Mouse (Mus musculus): ENCODE measurements at regions not wholly inside any gene's neighbourhood (a gene's known extent, or its start where the extent isn't known, plus 50 kb on each side); places are given as distances from the start of the nearest gene placed in this dataset.

GRCm38 (mm10) chr15:36348348-36348747 lies 659.2 kb downstream of the Zfp706 start:
- Histone ChIP-seq H3K9ac (ENCODE audit: low read depth, low read length) (no peak overlapping the region), H3K4me3 (ENCODE audit: insufficient read depth, low read depth, low read length) (no peak overlapping the region), H3K4me1 (ENCODE audit: control insufficient read depth, insufficient read depth, low read length) (no peaks in the 10 kb centered on the region), H3K27me3 (ENCODE audit: control insufficient read depth, insufficient read depth, low read length) (no peaks in the 10 kb centered on the region), H3K36me3 (ENCODE audit: control insufficient read depth, insufficient read depth, low read length) (no peaks in the 10 kb centered on the region), H3K27ac (replicated peaks; ENCODE audit: insufficient read depth, low read depth, low read length) (no peak overlapping the region), H3K79me2 (ENCODE audit: control insufficient read depth, insufficient read depth, low read length) (no peaks in the 10 kb centered on the region)
- 69% methylated on average over 5 of the region's 5 CpGs for WGBS
- DNase-seq (ENCODE audit: extremely low read depth, low read depth, low spot score) = no peak
- TF ChIP-seq POLR2A (IDR thresholded peaks at IDR 0.05; ENCODE audit: extremely low read depth, insufficient read depth, low read length) (no peak), CTCF (IDR thresholded peaks at IDR 0.05; ENCODE audit: low read depth, low read length) (no peak)

GRCm38 (mm10) chr15:36347333-36347845 lies 660.2 kb downstream of the Zfp706 start:
- Histone ChIP-seq H3K9ac (ENCODE audit: low read depth, low read length) (no peak overlapping the region), H3K36me3 (ENCODE audit: control insufficient read depth, insufficient read depth, low read length) (no peaks in the 10 kb centered on the region), H3K27ac (replicated peaks; ENCODE audit: insufficient read depth, low read depth, low read length) (no peak overlapping the region), H3K27me3 (ENCODE audit: control insufficient read depth, insufficient read depth, low read length) (no peaks in the 10 kb centered on the region), H3K4me1 (ENCODE audit: control insufficient read depth, insufficient read depth, low read length) (no peaks in the 10 kb centered on the region), H3K4me3 (ENCODE audit: insufficient read depth, low read depth, low read length) (no peak overlapping the region), H3K79me2 (ENCODE audit: control insufficient read depth, insufficient read depth, low read length) (no peaks in the 10 kb centered on the region)
- no peak for DNase-seq (ENCODE audit: extremely low read depth, low read depth, low spot score)
- no peak for TF ChIP-seq POLR2A (IDR thresholded peaks at IDR 0.05; ENCODE audit: extremely low read depth, insufficient read depth, low read length)
- TF ChIP-seq CTCF (IDR thresholded peaks at IDR 0.05; ENCODE audit: low read depth, low read length) = no peak
- 66% methylated on average over 4 of the region's 4 CpGs for WGBS

GRCm38 (mm10) chr15:36346126-36346525 lies 661.4 kb downstream of the Zfp706 start:
- Histone ChIP-seq H3K27me3 (ENCODE audit: control insufficient read depth, insufficient read depth, low read length) (no peaks in the 10 kb centered on the region), H3K4me1 (ENCODE audit: control insufficient read depth, insufficient read depth, low read length) (no peaks in the 10 kb centered on the region), H3K4me3 (ENCODE audit: insufficient read depth, low read depth, low read length) (no peak overlapping the region), H3K27ac (replicated peaks; ENCODE audit: insufficient read depth, low read depth, low read length) (no peak overlapping the region), H3K36me3 (ENCODE audit: control insufficient read depth, insufficient read depth, low read length) (no peaks in the 10 kb centered on the region), H3K79me2 (ENCODE audit: control insufficient read depth, insufficient read depth, low read length) (no peaks in the 10 kb centered on the region), H3K9ac (ENCODE audit: low read depth, low read length) (no peak overlapping the region)
- no peak for TF ChIP-seq POLR2A (IDR thresholded peaks at IDR 0.05; ENCODE audit: extremely low read depth, insufficient read depth, low read length)
- no peak for TF ChIP-seq CTCF (IDR thresholded peaks at IDR 0.05; ENCODE audit: low read depth, low read length)
- 65% methylated on average over 5 of the region's 5 CpGs for WGBS
- no peak for DNase-seq (ENCODE audit: extremely low read depth, low read depth, low spot score)

- H3K4me3 ChIP-seq (ENCODE audit: insufficient read depth, low read depth, low read length) = no peak overlapping the region
- DNase-seq (ENCODE audit: extremely low read depth, low read depth, low spot score) = no peak
- H3K36me3 ChIP-seq (ENCODE audit: control insufficient read depth, insufficient read depth, low read length) = no peaks in the 10 kb centered on the region
- no peak overlapping the region for H3K27ac ChIP-seq (replicated peaks; ENCODE audit: insufficient read depth, low read depth, low read length)
- TF ChIP-seq POLR2A (IDR thresholded peaks at IDR 0.05; ENCODE audit: extremely low read depth, insufficient read depth, low read length) (no peak), CTCF (IDR thresholded peaks at IDR 0.05; ENCODE audit: low read depth, low read length) (no peak)
- H3K9ac ChIP-seq (ENCODE audit: low read depth, low read length) = no peak overlapping the region
- no peaks in the 10 kb centered on the region for H3K4me1 ChIP-seq (ENCODE audit: control insufficient read depth, insufficient read depth, low read length)
- no peaks in the 10 kb centered on the region for H3K79me2 ChIP-seq (ENCODE audit: control insufficient read depth, insufficient read depth, low read length)
- WGBS = 88% methylated on average over 4 of the region's 4 CpGs
- no peaks in the 10 kb centered on the region for H3K27me3 ChIP-seq (ENCODE audit: control insufficient read depth, insufficient read depth, low read length)
These were observed 662.2 kb downstream of the Zfp706 start for GRCm38 (mm10) chr15:36345413-36345812.

- no peak overlapping the region for H3K27ac ChIP-seq (replicated peaks; ENCODE audit: insufficient read depth, low read depth, low read length)
- no peaks in the 10 kb centered on the region for H3K36me3 ChIP-seq (ENCODE audit: control insufficient read depth, insufficient read depth, low read length)
- no peaks in the 10 kb centered on the region for H3K79me2 ChIP-seq (ENCODE audit: control insufficient read depth, insufficient read depth, low read length)
- H3K4me3 ChIP-seq (ENCODE audit: insufficient read depth, low read depth, low read length) = no peak overlapping the region
- H3K9ac ChIP-seq (ENCODE audit: low read depth, low read length) = no peak overlapping the region
- DNase-seq (ENCODE audit: extremely low read depth, low read depth, low spot score) = no peak
- TF ChIP-seq CTCF (IDR thresholded peaks at IDR 0.05; ENCODE audit: low read depth, low read length) (no peak), POLR2A (IDR thresholded peaks at IDR 0.05; ENCODE audit: extremely low read depth, insufficient read depth, low read length) (no peak)
- WGBS = 80% methylated on average over 5 of the region's 5 CpGs
- H3K27me3 ChIP-seq (ENCODE audit: control insufficient read depth, insufficient read depth, low read length) = no peaks in the 10 kb centered on the region
- H3K4me1 ChIP-seq (ENCODE audit: control insufficient read depth, insufficient read depth, low read length) = peaks cover 6% of the 10 kb centered on the region
These were observed 667.5 kb downstream of the Zfp706 start for GRCm38 (mm10) chr15:36339971-36340550.

- H3K79me2 ChIP-seq (ENCODE audit: control insufficient read depth, insufficient read depth, low read length) = no peaks in the 10 kb centered on the region
- H3K27ac ChIP-seq (replicated peaks; ENCODE audit: insufficient read depth, low read depth, low read length) = no peak overlapping the region
- no peak overlapping the region for H3K9ac ChIP-seq (ENCODE audit: low read depth, low read length)
- H3K27me3 ChIP-seq (ENCODE audit: control insufficient read depth, insufficient read depth, low read length) = no peaks in the 10 kb centered on the region
- peaks cover 17% of the 10 kb centered on the region for H3K4me1 ChIP-seq (ENCODE audit: control insufficient read depth, insufficient read depth, low read length)
- H3K4me3 ChIP-seq (ENCODE audit: insufficient read depth, low read depth, low read length) = no peak overlapping the region
- TF ChIP-seq POLR2A (IDR thresholded peaks at IDR 0.05; ENCODE audit: extremely low read depth, insufficient read depth, low read length) = no peak
- TF ChIP-seq CTCF (IDR thresholded peaks at IDR 0.05; ENCODE audit: low read depth, low read length) = no peak
- H3K36me3 ChIP-seq (ENCODE audit: control insufficient read depth, insufficient read depth, low read length) = no peaks in the 10 kb centered on the region
- WGBS = 90% methylated on average over 2 of the region's 2 CpGs
- DNase-seq (ENCODE audit: extremely low read depth, low read depth, low spot score) = no peak
These were observed 668.8 kb downstream of the Zfp706 start for GRCm38 (mm10) chr15:36338766-36339165.

Data from liver, adult 2 months (tissue).